Mouse (Mus musculus) liver, adult 2 months (tissue): ENCODE data around the gene Grm7.

Source experiments
- CTCF ChIP-seq: fragments of 200-500 bp; IDR thresholded peaks from 2 replicates; pipeline ENCODE4 v1.5.1; 2011; ENCODE audit warnings: low read depth, low read length, control low read depth
- POLR2A ChIP-seq: fragments of 200-500 bp; IDR thresholded peaks from 2 replicates; pipeline ENCODE4 v1.6.1; 2011; ENCODE audit warnings: low read length, control low read depth; ENCODE audit not compliant: insufficient read depth; ENCODE audit errors: extremely low read depth

- TF ChIP-seq CTCF (no peak), POLR2A (no peak)
Measured at GRCm38 (mm10) chr6:111161037-111161436, 515.7 kb downstream of the Grm7 start.
